Mouse (Mus musculus) cerebellum, adult 2 months (tissue): ENCODE results near the gene Arhgap21. TPM values are rescaled to one million over a fixed set of nuclear protein-coding genes. Genes with fewer than 3 reads are reported as not detected.
A peak's percentile ranks its signal among the peaks of the same experiment; 100 is the strongest.

Source experiments
- DNase-seq, 2 experiments: peaks; one replicate each; pipeline ENCODE4 v3.0.0; 2021
- H3K27ac ChIP-seq: fragments of 200-500 bp; 2 replicates; pipeline ENCODE4 v1.5.1; 2012; ENCODE audit warnings: low read length, control low read depth, inconsistent platforms; ENCODE audit not compliant: insufficient read depth
- H3K27me3 ChIP-seq: fragments of 200-500 bp; 2 replicates; pipeline ENCODE4 v1.6.1; 2012; ENCODE audit warnings: inconsistent platforms, mild to moderate bottlenecking, low read length, moderate library complexity; ENCODE audit not compliant: control insufficient read depth, insufficient read depth
- H3K4me1 ChIP-seq: fragments of 200-500 bp; 2 replicates; pipeline ENCODE4 v1.6.1; 2011; ENCODE audit warnings: low read length; ENCODE audit not compliant: control insufficient read depth, insufficient read depth
- H3K4me3 ChIP-seq: fragments of 200-500 bp; replicated peaks from 2 replicates; pipeline ENCODE3; 2011; ENCODE audit warnings: mild to moderate bottlenecking, low read depth, low read length, control low read depth; ENCODE audit not compliant: insufficient read depth
- CTCF ChIP-seq: fragments of 200-500 bp; IDR thresholded peaks from 2 replicates; pipeline ENCODE4 v1.5.1; 2011; ENCODE audit warnings: low read depth, mild to moderate bottlenecking, control low read depth, low read length, moderate library complexity, borderline replicate concordance; ENCODE audit not compliant: insufficient read depth
- POLR2A ChIP-seq: fragments of 200-500 bp; IDR thresholded peaks from 2 replicates; pipeline ENCODE4 v1.6.1; 2011; ENCODE audit warnings: low read length, control low read depth, borderline replicate concordance; ENCODE audit not compliant: insufficient read depth
- WGBS: fragments of 180-500 bp; shearing (Covaris S2); methylation state at CpG from one replicate; pipeline ENCODE4 v1.1.7; 2018; 5-methylcytosine and 5-hydroxymethylcytosine counted together
- polyA plus RNA-seq: library from polyadenylated mRNA; depleted of rRNA; stranded (reverse); fragments of >200 nt; gene quantifications from 2 replicates; pipeline ENCODE4 v1.2.3, GENCODE M21; 2012

The Arhgap21 gene
- polyA plus RNA-seq, 1 experiment: 213 TPM

- Histone ChIP-seq H3K4me3 (no peak overlapping the region), H3K27ac (no peak overlapping the region), H3K27me3 (no peaks in the 10 kb centered on the region), H3K4me1 (no peaks in the 10 kb centered on the region)
- no peak for DNase-seq
- no peak for TF ChIP-seq POLR2A
- no peak for TF ChIP-seq CTCF
Measured at GRCm38 (mm10) chr2:20971628-20972027, 2.9 kb upstream of the Arhgap21 start.

GRCm38 (mm10) chr2:20969201-20970200 is 820 bp upstream of the Arhgap21 start:
- peak; percentile 98 to 99 for DNase-seq

GRCm38 (mm10) chr2:20967646-20968351 is 882 bp downstream of the Arhgap21 start:
- peak overlapping the region; percentile 96 for H3K27ac ChIP-seq
- H3K4me3 ChIP-seq: peak overlapping the region; percentile 63
- peak in 1 of 2 experiments; percentile 67 for DNase-seq
- WGBS: under 1% methylated on average over 40 of the region's 57 CpGs
- no peak for TF ChIP-seq CTCF
- no peak for TF ChIP-seq POLR2A
- H3K27me3 ChIP-seq: no peaks in the 10 kb centered on the region
- peaks cover 10% of the 10 kb centered on the region; the same call in 1 of the 2 replicates for H3K4me1 ChIP-seq

More at GRCm38 (mm10) chr2:20969201-20970200, 820 bp upstream of the Arhgap21 start:
- Histone ChIP-seq H3K4me3 (peak overlapping the region; percentile 63), H3K27me3 (no peaks in the 10 kb centered on the region), H3K27ac (peak overlapping the region; percentile 96), H3K4me1 (0 out of 2 replicates have a peak, but pooled peaks cover 1% of the 10 kb centered on the region)
- TF ChIP-seq CTCF (no peak), POLR2A (peak; percentile 94)
- under 1% methylated on average over 49 of the region's 49 CpGs for WGBS

GRCm38 (mm10) chr2:20967101-20967645 is 1.5 kb downstream of the Arhgap21 start:
- 0 out of 2 replicates have a peak, but pooled peaks have one; percentile 1 for TF ChIP-seq POLR2A
- TF ChIP-seq CTCF: no peak
- H3K27ac ChIP-seq: peak overlapping the region; percentile 96
- H3K27me3 ChIP-seq: no peaks in the 10 kb centered on the region
- DNase-seq: peak; percentile 71 to 79
- H3K4me3 ChIP-seq: peak overlapping the region; percentile 63
- peaks cover 11% of the 10 kb centered on the region; the same call in 1 of the 2 replicates for H3K4me1 ChIP-seq
- under 1% methylated on average over 13 of the region's 13 CpGs for WGBS

GRCm38 (mm10) chr2:20966176-20967100 is 2.2 kb downstream of the Arhgap21 start:
- 5% methylated on average over 18 of the region's 18 CpGs for WGBS
- Histone ChIP-seq H3K4me3 (peak overlapping the region; percentile 63), H3K27ac (peak overlapping the region; percentile 96), H3K27me3 (no peaks in the 10 kb centered on the region), H3K4me1 (peaks cover 11% of the 10 kb centered on the region; the same call in 1 of the 2 replicates)
- peak; percentile 25 to 82 for DNase-seq
- TF ChIP-seq CTCF (no peak), POLR2A (peak; percentile 38; the same call in 1 of the 2 replicates)

- Histone ChIP-seq H3K4me1 (peaks cover 11% of the 10 kb centered on the region; the same call in 1 of the 2 replicates), H3K4me3 (peak overlapping the region; percentile 63), H3K27ac (no peak overlapping the region), H3K27me3 (no peaks in the 10 kb centered on the region)
- DNase-seq: peak in 1 of 2 experiments; percentile 20
- TF ChIP-seq CTCF: no peak
- no peak for TF ChIP-seq POLR2A
- 9% methylated on average over 3 of the region's 3 CpGs for WGBS
Measured at GRCm38 (mm10) chr2:20965361-20965760, 3.3 kb downstream of the Arhgap21 start.
